ENCODE assay signal across 8 mouse cellular contexts in the genomic region with DNA sequence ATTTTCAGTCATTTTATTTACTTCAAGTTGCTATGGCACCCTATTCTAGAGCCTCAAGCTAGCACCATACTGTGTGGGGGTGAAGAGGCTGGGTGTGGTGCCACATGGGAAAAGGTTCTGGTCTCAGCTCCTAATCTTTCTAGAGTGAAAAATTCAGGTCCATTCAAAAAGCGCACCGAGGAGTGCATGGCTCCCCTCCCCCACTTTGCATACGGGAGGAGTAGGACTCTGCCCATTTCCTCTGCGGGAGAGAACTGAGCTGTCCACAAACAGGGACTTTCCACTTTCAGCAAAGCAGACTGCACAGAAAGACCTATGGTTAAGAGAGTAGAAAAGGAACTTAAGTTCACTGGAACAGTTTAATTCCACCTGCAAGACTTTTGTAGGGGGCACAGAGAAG. TPM values are rescaled to one million over a fixed set of nuclear protein-coding genes. Genes with fewer than 3 reads are reported as not detected.
DNase-seq lines count a peak whose midpoint lies in the region; ATAC-seq and TF ChIP-seq lines count a peak whose summit lies in the region.

No protein-coding gene starts in this region.

- peak overlapping the region; percentile 57 for H3K4me3 ChIP-seq in embryonic facial prominence, embryonic 12.5 days
- H3K4me3 ChIP-seq in layer of hippocampus, adult 2 months, result peak overlapping the region; percentile 83
- peak overlapping the region; percentile 69 for H3K4me3 ChIP-seq in lung, embryonic 16.5 days (ENCODE audit: low read length)

- H3K27ac ChIP-seq in embryonic facial prominence, embryonic 12.5 days, result peak overlapping the region; percentile 94
- peak overlapping the region; percentile 93 for H3K27ac ChIP-seq in layer of hippocampus, adult 2 months
- peak overlapping the region; percentile 97 for H3K27ac ChIP-seq in lung, embryonic 16.5 days (ENCODE audit: low read length)

- H3K36me3 ChIP-seq in embryonic facial prominence, embryonic 12.5 days, result peaks cover 31% of the 10 kb centered on the region
- H3K36me3 ChIP-seq in lung, embryonic 16.5 days (ENCODE audit: control insufficient read depth, insufficient read depth, low read length), result peaks cover 24% of the 10 kb centered on the region

- H3K4me1 ChIP-seq in embryonic facial prominence, embryonic 12.5 days, result peaks cover 24% of the 10 kb centered on the region
- peaks cover 24% of the 10 kb centered on the region for H3K4me1 ChIP-seq in lung, embryonic 16.5 days (replicated peaks; ENCODE audit: control insufficient read depth, insufficient read depth, low read length)

- intact Hi-C loops in heart, postnatal 36 days (cut with DNase I), result no loop called here

- DNase-seq in A20 (ENCODE audit: low read depth, low spot score), result peak; percentile 89
- DNase-seq in T-cell, adult 2 months (ENCODE audit: low spot score), result peak; percentile 75
- peak; percentile 44 to 49 for DNase-seq in heart, postnatal 36 days
- DNase-seq in layer of hippocampus, adult 2 months (ENCODE audit: low spot score in 2 of 2), result peak; percentile 49 to 60
- peak; percentile 29 for DNase-seq in retina, postnatal 1 day
- no peak for DNase-seq in ovary, postnatal 14 days (ENCODE audit: low spot score)

- ATAC-seq in embryonic facial prominence, embryonic 12.5 days (ENCODE audit: insufficient number of reproducible peaks, insufficient read depth, low FRiP score, low TSS enrichment), result no peak
- no peak for ATAC-seq in lung, embryonic 16.5 days (ENCODE audit: low read depth)

- H3K27me3 ChIP-seq in embryonic facial prominence, embryonic 12.5 days, result no peaks in the 10 kb centered on the region
- no peaks in the 10 kb centered on the region for H3K27me3 ChIP-seq in lung, embryonic 16.5 days (ENCODE audit: control insufficient read depth, insufficient read depth, low read depth, low read length)

- peak overlapping the region; percentile 78 for H3K4me2 ChIP-seq in embryonic facial prominence, embryonic 12.5 days (replicated peaks)
- peak overlapping the region; percentile 76 for H3K4me2 ChIP-seq in lung, embryonic 16.5 days (ENCODE audit: low read depth, low read length)

- H3K9me3 ChIP-seq in embryonic facial prominence, embryonic 12.5 days, result no peaks in the 10 kb centered on the region
- H3K9me3 ChIP-seq in lung, embryonic 16.5 days (ENCODE audit: control insufficient read depth, low read length), result no peaks in the 10 kb centered on the region

- WGBS in embryonic facial prominence, embryonic 12.5 days, result 2% methylated on average over 4 of the region's 4 CpGs
- WGBS in lung, embryonic 16.5 days, result 0% methylated on average over 4 of the region's 4 CpGs

- TF ChIP-seq CTCF in layer of hippocampus, adult 2 months (conservative IDR thresholded peaks at IDR 0.05), result no peak

- H3K9ac ChIP-seq in embryonic facial prominence, embryonic 12.5 days, result peak overlapping the region; percentile 72
- peak overlapping the region; percentile 77 for H3K9ac ChIP-seq in lung, embryonic 16.5 days (ENCODE audit: low read length)

RNA-seq across cellular contexts. Expression of gene Grk2, which starts 26.6 kb away (rescaled TPM):
- 15.0 and 19.0 TPM in 2 replicates for polyA plus RNA-seq in embryonic facial prominence, embryonic 12.5 days (2016; fragmentation: Nextera tagmentation; extraction: Ambion mirVana)
- total RNA-seq in heart, postnatal 36 days (2021), result 10 to 100 TPM; 47.5 to 50.4 TPM
- total RNA-seq in layer of hippocampus, adult 2 months (2021), result 100 to 1,000 TPM; 181 to 201 TPM
- polyA plus RNA-seq in lung, embryonic 16.5 days (2015; fragmentation: Nextera tagmentation; extraction: Ambion mirVana), result 13.7 and 15.0 TPM in 2 replicates

RNA-seq across cellular contexts. Expression of gene Ankrd13d, which starts 49.7 kb away (rescaled TPM):
- 11.0 and 13.4 TPM in 2 replicates for polyA plus RNA-seq in embryonic facial prominence, embryonic 12.5 days (2016; fragmentation: Nextera tagmentation; extraction: Ambion mirVana)
- total RNA-seq in heart, postnatal 36 days (2021), result under 1 TPM; 0.51 to 0.80 TPM
- 10 to 100 TPM; 63.4 to 70.7 TPM for total RNA-seq in layer of hippocampus, adult 2 months (2021)
- 3.5 and 5.2 TPM in 2 replicates for polyA plus RNA-seq in lung, embryonic 16.5 days (2015; fragmentation: Nextera tagmentation; extraction: Ambion mirVana)

Comparison
In these comparisons a context has a peak if more than half of its experiments do, and no peak if none do; other contexts are left out.
1. RNA of gene Ankrd13d, which starts 49.7 kb away (total RNA-seq): 63.4 to 70.7 TPM in layer of hippocampus, adult 2 months; 0.51 to 0.80 TPM in heart, postnatal 36 days; every median in the first group is over 10 times any median in the second.
2. Peak in every context shown above with its lines, with median percentiles within 50 percentile points of each other: H3K27ac ChIP-seq and H3K4me3 ChIP-seq.